Mouse (Mus musculus): ENCODE measurements around the gene Gm37240.

DNA sequence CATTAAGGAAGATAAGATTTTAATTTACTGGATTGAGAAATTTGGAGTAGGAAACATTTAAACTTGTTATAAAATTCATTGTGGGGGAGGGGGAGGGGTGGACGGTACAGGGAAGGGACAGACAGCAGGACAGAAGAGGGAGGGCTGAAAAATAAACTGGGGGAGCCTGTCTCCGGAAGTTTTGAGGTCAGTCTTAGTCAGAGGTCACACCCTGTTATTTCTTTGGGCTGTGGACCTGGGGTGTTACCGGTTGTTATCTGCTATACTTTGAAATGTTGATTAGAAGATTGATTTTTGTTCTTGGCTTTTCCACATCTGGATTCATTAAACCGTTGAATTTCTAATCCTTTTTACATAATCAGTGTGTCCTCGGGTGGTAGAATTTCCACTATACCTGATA is 1061.3 kb downstream of the Gm37240 start:
- TF ChIP-seq CTCF (IDR thresholded peaks at IDR 0.05; ENCODE audit: insufficient read depth, low read depth, low read length) (no peak), POLR2A (IDR thresholded peaks at IDR 0.05; ENCODE audit: insufficient read depth, low read depth, low read length) (no peak)

Measured in olfactory bulb, adult 2 months (tissue).